Mouse (Mus musculus): ENCODE measurements around the gene Tbca.
A peak's percentile ranks its signal among the peaks of the same experiment; 100 is the strongest.

The Tbca gene

GRCm38 (mm10) chr13:94847870-94848269, 59.2 kb downstream of the Tbca start:
- DNase-seq (ENCODE audit: low read depth, low spot score), result no peak

GRCm38 (mm10) chr13:94849351-94849750, 60.6 kb downstream of the Tbca start:
- DNase-seq (ENCODE audit: low read depth, low spot score), result no peak

- DNase-seq (ENCODE audit: low read depth, low spot score), result no peak
Measured at GRCm38 (mm10) chr13:94858016-94858575, 69.4 kb downstream of the Tbca start.

GRCm38 (mm10) chr13:94859256-94859655, 70.5 kb downstream of the Tbca start:
- DNase-seq (ENCODE audit: low read depth, low spot score), result no peak

- no peak for DNase-seq (ENCODE audit: low read depth, low spot score)
Measured at GRCm38 (mm10) chr13:94862491-94863230, 74.0 kb downstream of the Tbca start.

- peak; percentile 69 for DNase-seq (ENCODE audit: low read depth, low spot score)
Measured at GRCm38 (mm10) chr13:94866906-94867305, 78.2 kb downstream of the Tbca start.

DNA sequence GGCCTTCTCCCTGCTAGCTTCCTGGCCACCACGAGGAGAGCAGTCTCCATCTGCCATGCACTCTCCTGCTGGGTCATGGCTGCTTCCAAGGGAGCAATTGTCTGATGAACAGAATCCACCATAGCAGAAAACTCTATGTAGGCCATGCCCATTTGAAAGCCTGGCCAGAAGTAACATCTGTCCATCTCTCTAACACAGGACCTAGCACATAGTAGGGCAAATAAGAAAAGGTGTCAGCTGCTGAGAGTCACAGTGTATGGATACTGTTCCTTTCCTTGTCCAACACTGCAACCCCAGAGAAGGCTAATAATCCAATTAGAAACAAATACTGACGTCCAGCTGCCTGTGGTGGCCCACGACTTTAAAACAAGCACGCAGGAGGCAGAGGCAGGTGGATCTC, 79.1 kb downstream of the Tbca start:
- no peak for DNase-seq (ENCODE audit: low read depth, low spot score)

DNA sequence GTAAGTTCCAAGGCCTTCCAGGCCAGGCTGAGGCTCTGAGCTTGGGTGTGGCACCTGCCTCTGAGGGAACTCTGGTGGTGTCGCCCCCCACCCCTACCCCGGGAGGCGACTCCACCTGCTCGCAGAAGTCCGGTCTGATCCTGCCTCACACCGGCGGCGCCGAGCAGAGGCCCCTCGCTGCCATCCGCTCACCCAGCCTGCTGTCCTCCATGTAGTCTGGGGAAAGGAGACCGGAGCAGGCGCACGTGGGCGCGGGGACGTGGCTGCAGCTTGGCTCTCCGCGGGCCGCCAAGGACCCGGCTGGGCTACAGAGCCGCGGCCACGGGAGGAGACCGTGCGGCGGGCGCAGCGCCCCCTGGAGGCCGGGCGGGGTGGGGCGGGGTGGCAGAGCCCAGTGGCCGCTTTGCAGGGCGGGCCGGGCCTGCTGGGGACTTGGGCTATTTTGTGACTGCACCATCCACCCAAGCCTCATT, 79.8 kb downstream of the Tbca start:
- DNase-seq (ENCODE audit: low read depth, low spot score), result no peak

- no peak for DNase-seq (ENCODE audit: low read depth, low spot score)
Measured at GRCm38 (mm10) chr13:94869541-94869940, 80.8 kb downstream of the Tbca start.

DNA sequence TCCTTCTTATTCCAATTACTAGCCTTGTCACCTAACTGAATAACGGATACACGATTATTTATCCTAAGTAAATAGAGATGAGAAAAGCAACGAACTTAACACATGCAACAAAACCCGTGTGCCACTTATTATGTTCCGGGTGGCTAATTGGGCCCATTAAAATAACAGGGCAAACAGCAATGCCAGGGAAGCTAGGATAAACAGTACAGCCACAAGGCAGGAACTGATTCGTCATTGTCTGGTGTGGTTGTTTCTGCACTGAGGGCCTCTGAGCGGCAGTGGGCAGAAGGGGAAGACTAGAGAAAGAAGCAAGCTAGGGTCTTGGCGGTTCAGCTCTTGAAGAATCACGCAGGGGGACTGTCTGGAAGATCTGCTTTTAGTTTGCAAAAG, 81.4 kb downstream of the Tbca start:
- DNase-seq (ENCODE audit: low read depth, low spot score), result no peak

DNA sequence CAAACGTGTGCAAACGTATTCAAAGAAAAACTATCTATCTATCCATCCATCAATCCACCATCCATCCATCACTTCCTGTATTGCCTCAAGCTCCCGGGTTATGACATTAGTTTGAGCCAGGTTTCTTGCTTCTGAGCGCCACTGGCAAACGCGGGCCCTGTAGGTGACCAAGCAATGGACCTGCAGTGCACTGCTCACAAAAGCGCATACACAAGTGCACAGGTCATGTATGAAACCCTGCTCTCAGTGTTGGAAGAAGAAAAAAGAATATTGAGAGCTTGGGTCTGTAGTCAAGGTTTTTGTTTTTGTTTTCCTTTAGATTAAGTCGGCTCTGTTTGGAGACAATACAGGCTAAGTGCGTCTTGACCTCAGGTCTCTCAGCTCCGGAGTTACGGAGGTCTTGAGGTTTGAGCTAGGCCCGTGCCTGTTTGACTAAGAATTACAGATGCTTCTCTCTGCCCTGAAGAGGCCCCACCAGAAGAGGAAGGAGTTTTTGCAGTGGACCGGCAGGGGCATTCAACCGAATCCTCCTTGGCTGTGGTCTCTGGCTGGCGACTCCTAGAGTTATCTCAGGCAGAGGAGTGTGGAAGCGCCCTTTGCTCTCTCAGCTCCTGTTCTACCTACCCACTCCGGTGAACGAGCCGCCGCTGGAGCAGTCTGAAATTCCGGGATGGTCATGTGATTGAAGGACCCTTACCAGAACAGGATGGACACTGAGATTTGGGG, 81.9 kb downstream of the Tbca start:
- DNase-seq (ENCODE audit: low read depth, low spot score), result no peak

DNA sequence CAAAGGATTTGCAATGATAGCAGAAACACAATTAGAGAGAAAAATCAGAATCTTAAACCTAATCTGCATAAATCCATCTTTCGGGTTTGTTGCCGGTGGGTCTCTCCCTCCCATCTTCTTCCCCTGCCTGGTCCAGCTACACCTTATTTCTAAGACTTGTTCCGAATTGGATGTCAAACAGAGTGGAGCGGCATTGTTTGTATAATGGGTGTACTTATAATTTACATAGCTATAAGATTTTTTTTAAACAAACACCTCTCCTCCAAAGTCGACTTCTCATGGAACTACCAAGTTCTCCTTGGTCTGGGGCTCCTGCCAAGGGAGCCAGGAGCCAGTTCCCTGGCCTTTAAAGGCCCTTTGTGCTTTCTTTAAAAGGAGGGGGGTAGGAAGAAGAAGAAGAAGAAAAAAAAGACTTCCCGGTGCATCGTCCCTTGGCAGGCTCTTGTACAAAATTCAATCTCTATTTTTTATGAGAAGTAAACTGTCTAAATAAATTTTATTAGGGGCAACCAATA, 83.2 kb downstream of the Tbca start:
- DNase-seq (ENCODE audit: low read depth, low spot score), result no peak

- DNase-seq (ENCODE audit: low read depth, low spot score), result no peak
Measured at GRCm38 (mm10) chr13:94872439-94872838, 83.7 kb downstream of the Tbca start.

- no peak for DNase-seq (ENCODE audit: low read depth, low spot score)
Measured at GRCm38 (mm10) chr13:94873111-94874038, 84.7 kb downstream of the Tbca start.

DNA sequence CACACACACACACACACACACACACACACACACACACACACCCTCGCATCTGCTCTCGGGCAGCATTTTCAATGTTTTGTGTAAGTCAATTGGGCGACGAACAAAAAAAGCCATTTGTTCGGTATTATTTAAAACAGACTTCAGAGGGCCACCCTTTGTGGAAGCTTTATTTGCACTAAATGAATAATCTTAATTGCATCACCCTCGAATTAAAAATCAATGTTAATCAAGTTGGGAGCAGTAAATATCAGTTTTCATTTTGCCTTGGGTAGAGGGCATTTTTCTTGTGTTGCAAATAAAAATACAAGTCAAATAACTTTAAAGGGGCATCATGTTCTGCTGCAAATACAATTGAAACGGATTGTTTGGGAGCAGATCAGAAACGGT, 85.3 kb downstream of the Tbca start:
- no peak for DNase-seq (ENCODE audit: low read depth, low spot score)

GRCm38 (mm10) chr13:94874656-94875395, 86.1 kb downstream of the Tbca start:
- DNase-seq (ENCODE audit: low read depth, low spot score), result no peak

DNA sequence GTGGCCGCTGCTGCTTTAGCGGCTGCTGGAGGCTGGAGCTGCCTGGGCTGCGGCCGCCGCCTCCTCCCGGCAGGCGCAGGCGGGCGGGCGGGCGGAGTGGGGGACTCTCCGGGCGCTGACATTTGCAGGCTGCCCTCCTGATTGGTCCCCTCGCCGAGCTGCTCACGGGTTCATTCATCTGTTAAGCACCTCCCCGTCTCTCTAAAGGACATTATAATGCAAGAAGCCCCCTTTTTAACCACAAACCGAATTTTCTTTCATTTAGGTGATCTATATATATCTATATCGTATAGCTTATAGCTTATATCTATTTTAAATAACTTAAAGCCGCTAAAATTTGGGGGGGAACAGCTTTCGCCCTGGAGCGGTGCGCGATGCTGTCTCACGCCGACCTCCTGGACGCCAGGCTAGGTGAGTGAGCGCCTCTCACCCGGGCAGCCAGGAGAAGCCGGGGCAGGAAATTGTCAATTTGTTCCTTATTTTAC, 86.7 kb downstream of the Tbca start, which contains the start of gene Otp:
Otp (plus strand) TSS at position 207 of the 485 bp plus-strand sequence.
- DNase-seq (ENCODE audit: low read depth, low spot score), result no peak

GRCm38 (mm10) chr13:94876286-94877210, 87.8 kb downstream of the Tbca start:
- no peak for DNase-seq (ENCODE audit: low read depth, low spot score)

DNA sequence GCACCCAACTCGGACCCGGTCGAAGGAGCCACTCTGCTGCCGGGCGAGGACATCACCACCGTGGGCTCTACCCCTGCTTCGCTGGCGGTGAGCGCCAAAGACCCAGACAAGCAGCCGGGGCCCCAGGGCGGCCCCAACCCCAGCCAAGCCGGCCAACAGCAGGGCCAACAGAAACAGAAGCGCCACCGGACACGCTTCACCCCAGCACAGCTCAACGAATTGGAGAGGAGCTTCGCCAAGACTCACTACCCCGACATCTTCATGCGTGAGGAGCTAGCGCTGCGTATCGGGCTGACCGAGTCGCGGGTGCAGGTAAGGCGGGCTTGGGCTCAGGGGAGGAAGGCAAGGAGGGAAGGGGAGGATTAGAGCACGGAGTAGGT, 88.5 kb downstream of the Tbca start:
- no peak for DNase-seq (ENCODE audit: low read depth, low spot score)

Data from retina, postnatal 7 days (tissue).